Mouse (Mus musculus) testis, adult 2 months (tissue): ENCODE data around the gene Sec1. TPM values are rescaled to one million over a fixed set of nuclear protein-coding genes. Genes with fewer than 3 reads are reported as not detected.
A peak's percentile ranks its signal among the peaks of the same experiment; 100 is the strongest.

Experiments used
- H3K27ac ChIP-seq: fragments of 200-500 bp; 2 replicates; pipeline ENCODE4 v1.5.1; 2012; ENCODE audit warnings: low read depth, low read length; ENCODE audit not compliant: control insufficient read depth, insufficient read depth
- H3K27me3 ChIP-seq: fragments of 200-500 bp; 2 replicates; pipeline ENCODE4 v1.6.1; 2012; ENCODE audit warnings: mild to moderate bottlenecking, low read length, moderate library complexity; ENCODE audit not compliant: control insufficient read depth, insufficient read depth
- H3K36me3 ChIP-seq: fragments of 200-500 bp; 2 replicates; pipeline ENCODE4 v1.6.1; 2012; ENCODE audit warnings: mild to moderate bottlenecking, low read length; ENCODE audit not compliant: control insufficient read depth, insufficient read depth
- H3K4me1 ChIP-seq: fragments of 200-500 bp; 2 replicates; pipeline ENCODE4 v1.6.1; 2012; ENCODE audit warnings: low read length; ENCODE audit not compliant: control insufficient read depth, insufficient read depth
- H3K4me3 ChIP-seq: fragments of 200-500 bp; 2 replicates; pipeline ENCODE4 v1.5.1; 2012; ENCODE audit warnings: low read depth, mild to moderate bottlenecking, low read length, moderate library complexity, mixed read lengths; ENCODE audit not compliant: control insufficient read depth
- CTCF ChIP-seq: fragments of 200-500 bp; IDR thresholded peaks from 2 replicates; pipeline ENCODE4 v1.5.1; 2012; ENCODE audit warnings: low read depth, mild to moderate bottlenecking, inconsistent platforms, low read length, moderate library complexity; ENCODE audit not compliant: control insufficient read depth, insufficient read depth, insufficient replicate concordance
- POLR2A ChIP-seq: fragments of 200-500 bp; IDR thresholded peaks from 2 replicates; pipeline ENCODE4 v1.6.1; 2012; ENCODE audit warnings: low read depth, mild to moderate bottlenecking, inconsistent platforms, low read length, moderate library complexity; ENCODE audit not compliant: control insufficient read depth
- polyA plus RNA-seq: library from polyadenylated mRNA; depleted of rRNA; stranded (reverse); fragments of >200 nt; gene quantifications from 2 replicates; pipeline ENCODE4 v1.2.3, GENCODE M21; 2012

The Sec1 gene
- polyA plus RNA-seq, 1 experiment, result 61.0 TPM

DNA sequence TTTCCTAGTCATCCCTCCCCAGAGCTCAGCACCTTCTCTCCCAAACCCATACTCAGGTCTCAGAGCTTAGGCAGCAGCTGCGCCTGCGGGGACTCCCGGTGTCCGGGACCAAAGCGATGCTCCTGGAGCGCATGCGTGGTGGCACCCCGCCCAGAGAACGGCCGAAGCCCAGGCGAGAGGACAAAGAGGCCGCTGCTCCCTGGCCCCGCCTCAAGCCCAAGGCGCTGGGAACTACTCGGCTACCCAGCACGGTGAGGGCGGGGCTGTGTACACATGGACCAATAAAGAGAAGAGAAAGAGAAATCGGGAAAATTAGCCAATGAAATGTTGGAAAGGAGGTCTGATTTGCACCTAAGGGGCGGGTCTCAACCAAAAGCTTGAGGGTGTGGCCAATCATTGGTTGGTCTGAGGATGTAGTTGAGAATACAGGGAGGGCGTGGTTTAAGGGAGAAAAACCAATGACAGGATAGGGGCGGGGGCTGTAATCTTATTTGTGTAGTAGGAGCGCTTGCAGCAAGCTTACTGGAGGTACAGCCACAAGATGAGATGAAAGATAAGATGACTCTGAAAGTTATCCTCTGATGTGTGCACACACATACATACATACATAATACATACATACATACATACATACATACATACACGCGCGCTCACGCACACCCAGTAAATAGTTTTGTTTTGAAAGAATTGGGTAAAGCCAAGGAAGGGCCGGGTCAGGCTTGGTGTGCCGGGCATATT is 50.6 kb downstream of the Sec1 start:
- peak overlapping the region; percentile 49 for H3K4me3 ChIP-seq
- peaks cover 21% of the 10 kb centered on the region for H3K4me1 ChIP-seq
- TF ChIP-seq CTCF (no peak), POLR2A (no peak)
- no peak overlapping the region for H3K27ac ChIP-seq
- no peaks in the 10 kb centered on the region for H3K27me3 ChIP-seq
- H3K36me3 ChIP-seq, result no peaks in the 10 kb centered on the region

DNA sequence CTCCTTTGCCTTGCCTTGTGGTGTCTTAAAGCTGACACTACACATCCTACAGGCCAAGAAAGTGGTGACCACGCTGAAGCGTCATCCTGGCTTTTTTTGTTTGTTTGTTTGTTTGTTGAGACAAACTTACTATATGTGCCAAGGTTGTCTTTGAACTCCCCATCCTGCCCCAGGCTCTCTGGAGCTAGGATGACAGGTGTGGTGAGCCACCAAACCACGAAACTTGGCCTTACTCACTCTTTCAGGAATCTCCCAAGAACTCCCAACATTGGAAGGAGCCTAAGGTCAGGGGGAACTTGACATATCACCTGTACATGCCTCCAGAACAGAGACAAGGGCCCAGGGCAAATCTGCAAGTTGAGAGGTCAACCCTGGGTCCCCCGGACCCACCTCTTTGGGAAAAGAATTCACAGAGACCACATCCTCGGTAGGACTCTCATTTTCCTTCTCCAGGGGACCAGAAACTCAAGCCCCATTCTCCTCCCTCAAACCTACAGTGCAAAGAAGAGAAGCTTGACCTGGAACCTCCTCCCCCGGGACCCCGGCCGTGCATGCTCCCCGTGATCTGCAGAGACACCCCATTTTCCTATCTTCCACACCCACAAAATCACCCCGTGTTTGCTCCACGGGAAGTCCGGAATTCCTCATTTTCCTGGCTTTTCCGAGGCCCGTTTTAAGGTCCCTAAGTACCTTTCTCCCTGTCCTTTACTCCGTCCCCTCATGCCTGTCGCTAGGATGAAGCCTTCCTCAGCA is 51.5 kb downstream of the Sec1 start:
- TF ChIP-seq POLR2A (no peak), CTCF (no peak)
- no peaks in the 10 kb centered on the region for H3K36me3 ChIP-seq
- peaks cover 26% of the 10 kb centered on the region for H3K4me1 ChIP-seq

DNA sequence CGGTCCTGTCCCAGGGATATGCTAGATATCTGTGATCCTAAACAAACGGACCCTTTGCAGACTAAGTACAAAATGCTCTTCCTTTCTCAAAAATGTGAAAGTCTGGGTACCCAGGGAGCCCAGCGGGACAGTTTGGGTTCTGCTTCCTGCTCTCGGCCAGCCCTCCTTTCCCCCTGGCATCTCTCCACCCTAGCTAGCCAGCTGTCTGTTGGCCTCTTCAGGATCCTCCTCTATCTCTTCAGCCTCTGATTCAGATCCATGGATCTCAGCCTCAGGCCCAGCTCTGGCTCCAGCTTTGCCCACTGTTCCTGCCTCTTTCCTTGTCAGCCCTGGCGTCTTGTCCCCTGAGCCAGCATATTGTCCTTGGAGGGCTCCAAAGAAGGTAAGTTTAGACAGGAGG is 52.1 kb downstream of the Sec1 start:
- Histone ChIP-seq H3K4me1 (peaks cover 26% of the 10 kb centered on the region), H3K36me3 (no peaks in the 10 kb centered on the region), H3K4me3 (no peak overlapping the region), H3K27ac (no peak overlapping the region), H3K27me3 (no peaks in the 10 kb centered on the region)
- TF ChIP-seq POLR2A (no peak), CTCF (no peak)

More for the DNA sequence above, 51.5 kb downstream of the Sec1 start:
- H3K27me3 ChIP-seq, result no peaks in the 10 kb centered on the region
- H3K4me3 ChIP-seq, result no peak overlapping the region; the same call in 1 of the 2 replicates
- no peak overlapping the region for H3K27ac ChIP-seq

GRCm38 (mm10) chr7:45641391-45642040 is 52.7 kb downstream of the Sec1 start:
- peaks cover 26% of the 10 kb centered on the region for H3K4me1 ChIP-seq
- H3K27me3 ChIP-seq, result no peaks in the 10 kb centered on the region
- TF ChIP-seq POLR2A (no peak), CTCF (no peak)
- no peaks in the 10 kb centered on the region for H3K36me3 ChIP-seq
- H3K4me3 ChIP-seq, result no peak overlapping the region
- H3K27ac ChIP-seq, result no peak overlapping the region

- no peak overlapping the region for H3K4me3 ChIP-seq
- H3K36me3 ChIP-seq, result no peaks in the 10 kb centered on the region
- TF ChIP-seq POLR2A (no peak), CTCF (no peak)
- H3K27me3 ChIP-seq, result no peaks in the 10 kb centered on the region
- H3K27ac ChIP-seq, result no peak overlapping the region
- H3K4me1 ChIP-seq, result peaks cover 26% of the 10 kb centered on the region
Observed at GRCm38 (mm10) chr7:45640191-45640957, 53.8 kb downstream of the Sec1 start.

DNA sequence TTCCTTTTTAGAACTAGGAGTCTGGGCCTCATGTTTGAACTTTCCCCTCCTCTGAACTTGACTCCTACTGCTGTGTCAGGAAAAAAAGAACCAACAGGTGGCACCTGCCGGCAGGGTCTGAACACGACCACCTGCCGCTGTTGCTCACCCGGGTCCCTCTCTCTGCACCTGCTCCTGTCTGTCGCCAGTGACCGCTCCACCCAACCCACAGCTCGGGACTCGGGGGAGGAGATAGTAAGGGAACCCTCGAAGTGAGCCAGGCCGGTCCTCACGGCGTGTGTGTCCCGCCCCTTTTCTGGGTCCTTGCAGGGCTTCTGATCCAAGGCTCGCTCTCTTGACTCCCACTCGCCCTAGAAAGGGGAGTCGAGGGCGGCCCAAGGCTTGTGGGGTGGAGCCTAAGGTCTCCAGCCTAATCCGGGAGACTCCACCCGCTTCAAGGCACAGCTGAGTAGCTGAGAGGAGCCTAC is 54.6 kb downstream of the Sec1 start, which contains the start of gene Mamstr:
Gene Mamstr, plus strand, starts transcription at position 417 of the 467 bp plus-strand sequence.
- peak within 1 kb of the TSS; percentile 11 for H3K4me3 ChIP-seq
- H3K4me1 ChIP-seq, result peaks cover 23% of the 10 kb centered on the region
- H3K27ac ChIP-seq, result no peak within 1 kb of the TSS
- no peak for TF ChIP-seq CTCF
- TF ChIP-seq POLR2A, result no peak
- no peaks in the 10 kb centered on the region for H3K27me3 ChIP-seq
- H3K36me3 ChIP-seq, result no peaks in the 10 kb centered on the region

DNA sequence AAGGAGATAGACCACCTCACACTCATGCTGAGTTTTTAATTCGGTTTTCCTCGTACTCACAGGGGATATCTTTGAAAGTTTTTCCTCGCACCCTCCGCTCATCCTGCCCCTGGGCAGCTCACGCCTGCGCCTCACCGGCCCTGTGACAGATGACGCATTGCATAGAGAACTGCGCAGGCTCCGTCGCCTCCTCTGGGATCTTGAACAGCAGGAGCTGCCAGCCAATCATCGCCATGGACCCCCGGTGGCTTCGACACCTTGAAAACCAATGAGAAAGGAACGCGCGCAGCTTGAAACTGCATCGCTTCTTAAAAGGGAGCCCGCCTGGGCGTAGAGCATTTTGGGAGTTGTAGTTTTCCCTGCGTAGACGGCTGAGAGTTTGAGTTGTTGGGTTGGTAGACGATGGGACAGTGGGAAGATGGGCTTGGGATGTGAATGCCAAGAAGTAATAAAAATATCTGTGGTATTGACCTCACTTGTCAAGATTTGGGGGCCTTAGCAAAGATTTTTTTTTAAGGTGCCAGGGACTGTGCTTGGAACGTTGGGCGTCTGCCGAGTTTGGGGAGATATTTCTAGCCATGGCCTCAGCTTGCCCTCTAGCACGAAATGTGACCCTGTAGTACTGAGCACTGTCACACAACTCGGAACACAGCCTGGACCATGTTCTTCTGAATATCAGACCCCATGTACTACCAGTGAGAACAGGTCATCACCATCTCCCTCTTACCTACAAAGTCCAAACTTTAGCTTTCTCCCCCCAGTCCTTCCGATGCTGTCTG is 55.4 kb downstream of the Sec1 start:
- TF ChIP-seq CTCF (no peak), POLR2A (peak; percentile 70; the same call in 1 of the 2 replicates)
- Histone ChIP-seq H3K4me3 (peak overlapping the region; percentile 11), H3K27ac (no peak overlapping the region), H3K4me1 (peaks cover 21% of the 10 kb centered on the region), H3K36me3 (no peaks in the 10 kb centered on the region), H3K27me3 (no peaks in the 10 kb centered on the region)
